In genomic region chr6:108655861-108656260, GRCm38 (mm10) we compare ENCODE assay signal across 13 mouse cellular contexts. TPM values are rescaled to one million over a fixed set of nuclear protein-coding genes. Genes with fewer than 3 reads are reported as not detected.
DNase-seq lines count a peak whose midpoint lies in the region; ATAC-seq and TF ChIP-seq lines count a peak whose summit lies in the region.
"Had no signal": no experiment of that assay in that cellular context is flagged by ENCODE, and none has a peak within 500 bp of the region (broad histone marks: within the 10 kb centered on the region; RNA-seq: fewer than 3 reads in every experiment).

No protein-coding gene starts in this region.

- no peaks in the 10 kb centered on the region for H3K4me1 ChIP-seq in intestine, postnatal 0 days (replicated peaks; ENCODE audit: control insufficient read depth, insufficient read depth, low read length)
- peaks cover 11% of the 10 kb centered on the region for H3K4me1 ChIP-seq in intestine, embryonic 16.5 days (ENCODE audit: control insufficient read depth, insufficient read depth, low read length)
- H3K4me1 ChIP-seq in midbrain, embryonic 14.5 days (ENCODE audit: control insufficient read depth, insufficient read depth, low read length), result peaks cover 6% of the 10 kb centered on the region; the same call in 1 of the 2 replicates
- peaks cover 14% of the 10 kb centered on the region for H3K4me1 ChIP-seq in midbrain, embryonic 15.5 days
- no peaks in the 10 kb centered on the region for H3K4me1 ChIP-seq in stomach, postnatal 0 days (replicated peaks; ENCODE audit: control insufficient read depth, insufficient read depth)

- H3K36me3 ChIP-seq in intestine, postnatal 0 days (ENCODE audit: control insufficient read depth, insufficient read depth), result no peaks in the 10 kb centered on the region
- no peaks in the 10 kb centered on the region for H3K36me3 ChIP-seq in intestine, embryonic 16.5 days (ENCODE audit: control insufficient read depth, insufficient read depth, low read length)
- no peaks in the 10 kb centered on the region for H3K36me3 ChIP-seq in midbrain, embryonic 14.5 days (ENCODE audit: control insufficient read depth, insufficient read depth, low read length)
- no peaks in the 10 kb centered on the region for H3K36me3 ChIP-seq in midbrain, embryonic 15.5 days (replicated peaks)
- H3K36me3 ChIP-seq in stomach, postnatal 0 days (ENCODE audit: control insufficient read depth, insufficient read depth, low read length), result no peaks in the 10 kb centered on the region
- H3K36me3 ChIP-seq: heart, embryonic 13.5 days; hindbrain, embryonic 15.5 days had no signal

- WGBS in intestine, postnatal 0 days, result 59% methylated on average over 2 of the region's 2 CpGs
- 57% methylated on average over 2 of the region's 2 CpGs for WGBS in intestine, embryonic 16.5 days
- WGBS in midbrain, embryonic 14.5 days, result 51% methylated on average over 2 of the region's 2 CpGs
- 57% methylated on average over 2 of the region's 2 CpGs for WGBS in midbrain, embryonic 15.5 days
- whole genome bisulfite sequencing in stomach, postnatal 0 days, result 55% methylated on average over 2 of the region's 2 CpGs

- no peaks in the 10 kb centered on the region for H3K9me3 ChIP-seq in intestine, postnatal 0 days (ENCODE audit: control insufficient read depth)
- no peaks in the 10 kb centered on the region for H3K9me3 ChIP-seq in intestine, embryonic 16.5 days (ENCODE audit: control insufficient read depth, low read length)
- no peaks in the 10 kb centered on the region for H3K9me3 ChIP-seq in midbrain, embryonic 14.5 days (ENCODE audit: control insufficient read depth, low read length)
- H3K9me3 ChIP-seq in midbrain, embryonic 15.5 days, result no peaks in the 10 kb centered on the region
- no peaks in the 10 kb centered on the region for H3K9me3 ChIP-seq in stomach, postnatal 0 days (ENCODE audit: control insufficient read depth, low read length)
- H3K9me3 ChIP-seq: heart, embryonic 13.5 days; hindbrain, embryonic 15.5 days had no signal

- no peak for TF ChIP-seq EP300 in stomach, postnatal 0 days (optimal IDR thresholded peaks at IDR 0.05)

- no peak overlapping the region for H3K4me3 ChIP-seq in intestine, postnatal 0 days (ENCODE audit: low read depth, low read length)
- no peak overlapping the region for H3K4me3 ChIP-seq in intestine, embryonic 16.5 days (ENCODE audit: low read length)
- H3K4me3 ChIP-seq in midbrain, embryonic 14.5 days (replicated peaks; ENCODE audit: low read depth, low read length), result no peak overlapping the region
- H3K4me3 ChIP-seq in midbrain, embryonic 15.5 days, result no peak overlapping the region
- no peak overlapping the region for H3K4me3 ChIP-seq in stomach, postnatal 0 days (ENCODE audit: low read depth, low read length)
- H3K4me3 ChIP-seq: heart, embryonic 13.5 days; hindbrain, embryonic 15.5 days; myocyte had no signal

- no peak for ATAC-seq in intestine, postnatal 0 days
- ATAC-seq in intestine, embryonic 16.5 days, result no peak
- no peak for ATAC-seq in midbrain, embryonic 14.5 days (ENCODE audit: low FRiP score, low TSS enrichment)
- no peak for ATAC-seq in midbrain, embryonic 15.5 days (replicated peaks)
- ATAC-seq in stomach, postnatal 0 days (ENCODE audit: low FRiP score, low TSS enrichment), result no peak

- H3K27me3 ChIP-seq in intestine, postnatal 0 days (replicated peaks; ENCODE audit: control insufficient read depth, insufficient read depth, low read length), result no peaks in the 10 kb centered on the region
- H3K27me3 ChIP-seq in intestine, embryonic 16.5 days (replicated peaks; ENCODE audit: control insufficient read depth, insufficient read depth, low read length), result no peaks in the 10 kb centered on the region
- peaks cover 3% of the 10 kb centered on the region; the same call in 1 of the 2 replicates for H3K27me3 ChIP-seq in midbrain, embryonic 14.5 days (ENCODE audit: control insufficient read depth, insufficient read depth, low read length)
- no peaks in the 10 kb centered on the region for H3K27me3 ChIP-seq in midbrain, embryonic 15.5 days (replicated peaks)
- no peaks in the 10 kb centered on the region for H3K27me3 ChIP-seq in stomach, postnatal 0 days (ENCODE audit: control insufficient read depth, insufficient read depth, low read length)
- H3K27me3 ChIP-seq: heart, embryonic 13.5 days; hindbrain, embryonic 15.5 days had no signal

- no peak overlapping the region for H3K4me2 ChIP-seq in intestine, postnatal 0 days (replicated peaks; ENCODE audit: low read depth)
- no peak overlapping the region for H3K4me2 ChIP-seq in intestine, embryonic 16.5 days (ENCODE audit: low read depth, low read length)
- H3K4me2 ChIP-seq in midbrain, embryonic 14.5 days (ENCODE audit: low read length), result no peak overlapping the region
- H3K4me2 ChIP-seq in midbrain, embryonic 15.5 days, result no peak overlapping the region
- H3K4me2 ChIP-seq in stomach, postnatal 0 days (replicated peaks; ENCODE audit: low read depth), result no peak overlapping the region
- H3K4me2 ChIP-seq: heart, embryonic 13.5 days; hindbrain, embryonic 15.5 days had no signal

- DNase-seq in midbrain, embryonic 14.5 days, result peak; percentile 46
- DNase-seq in NIH3T3 (ENCODE audit: low read depth), result peak; percentile 37
- DNase-seq in stomach, postnatal 0 days (ENCODE audit: low spot score), result no peak
- no peak for DNase-seq in adrenal gland, postnatal 10 days
- DNase-seq in ovary, adult 18-20 months (ENCODE audit: low spot score), result no peak
- DNase-seq: cerebellum, postnatal 25 days; retina, postnatal 1 day had no signal

- H3K27ac ChIP-seq in intestine, postnatal 0 days (ENCODE audit: low read depth, low read length), result no peak overlapping the region
- no peak overlapping the region for H3K27ac ChIP-seq in intestine, embryonic 16.5 days (ENCODE audit: low read length)
- H3K27ac ChIP-seq in midbrain, embryonic 14.5 days (replicated peaks; ENCODE audit: low read depth, low read length), result no peak overlapping the region
- no peak overlapping the region for H3K27ac ChIP-seq in midbrain, embryonic 15.5 days
- H3K27ac ChIP-seq in stomach, postnatal 0 days (replicated peaks), result no peak overlapping the region
- H3K27ac ChIP-seq: heart, embryonic 13.5 days; hindbrain, embryonic 15.5 days had no signal

- no peak overlapping the region for H3K9ac ChIP-seq in intestine, postnatal 0 days (ENCODE audit: low read depth, low read length)
- H3K9ac ChIP-seq in intestine, embryonic 16.5 days (ENCODE audit: low read depth, low read length), result no peak overlapping the region
- H3K9ac ChIP-seq in midbrain, embryonic 14.5 days (replicated peaks; ENCODE audit: low read length), result no peak overlapping the region
- H3K9ac ChIP-seq in midbrain, embryonic 15.5 days, result no peak overlapping the region
- no peak overlapping the region for H3K9ac ChIP-seq in stomach, postnatal 0 days (ENCODE audit: low read length)
- H3K9ac ChIP-seq: heart, embryonic 13.5 days; hindbrain, embryonic 15.5 days had no signal

- peak; percentile 50 for TF ChIP-seq CTCF in intestine, postnatal 0 days (IDR thresholded peaks at IDR 0.05; ENCODE audit: low read depth)
- peak; percentile 36; the same call in 1 of the 2 replicates for TF ChIP-seq CTCF in stomach, postnatal 0 days (IDR thresholded peaks at IDR 0.05; ENCODE audit: low read depth)

RNA-seq across cellular contexts. Expression of gene Bhlhe40, which starts 4.6 kb away (rescaled TPM):
- 78.9 and 90.2 TPM in 2 replicates for polyA plus RNA-seq in intestine, postnatal 0 days (2015; fragmentation: Nextera tagmentation; extraction: Ambion mirVana)
- 60.7 and 77.0 TPM in 2 replicates for polyA plus RNA-seq in intestine, embryonic 16.5 days (2015; fragmentation: Nextera tagmentation; extraction: Ambion mirVana)
- polyA plus RNA-seq in midbrain, embryonic 14.5 days (2014; fragmentation: Nextera tagmentation; extraction: Ambion mirVana), result 3.8 and 4.6 TPM in 2 replicates
- polyA plus RNA-seq in midbrain, embryonic 15.5 days (2015; fragmentation: Nextera tagmentation; extraction: Ambion mirVana), result 5.3 TPM in 2 replicates
- 24.8 and 28.7 TPM in 2 replicates for polyA plus RNA-seq in stomach, postnatal 0 days (2015; fragmentation: Nextera tagmentation; extraction: Ambion mirVana)
- 10 to 100 TPM; 47.0 to 94.0 TPM for total RNA-seq in adrenal gland, postnatal 10 days (2021)

Comparison
In these comparisons a context has a peak if more than half of its experiments do, and no peak if none do; other contexts are left out.
1. DNase-seq: peak in midbrain, embryonic 14.5 days (single experiment) and NIH3T3 (single experiment); none in stomach, postnatal 0 days (single experiment), adrenal gland, postnatal 10 days (single experiment) and ovary, adult 18-20 months (single experiment).